Mouse (Mus musculus) layer of hippocampus, adult 6 months (tissue): ENCODE measurements around the gene Epx. TPM values are rescaled to one million over a fixed set of nuclear protein-coding genes. Genes with fewer than 3 reads are reported as not detected.

ENCODE experiments used
- long read RNA-seq, 2 experiments: library from polyadenylated mRNA; unstranded; transcript quantifications; one replicate each; pipeline ENCODE4 v2.0.0; 2019 to 2020
- polyA plus RNA-seq: library from polyadenylated mRNA; unstranded; fragments of <200 nt; fragmentation: Nextera tagmentation; gene quantifications from 2 replicates; pipeline ENCODE4 v1.2.3, GENCODE M21; 2021

Epx gene
- 0.21 and 0.39 TPM in 2 replicates for polyA plus RNA-seq
- long read RNA-seq, experiment 1, partial matches to known transcripts, result 0 of 1 reads
- long read RNA-seq, experiment 1, other reads (novel, unspliced or antisense), result 1 of 1 reads
- long read RNA-seq, experiment 2, partial matches to known transcripts, result 0 of 4 reads
- long read RNA-seq, experiment 2, other reads (novel, unspliced or antisense), result 4 of 4 reads

GRCm38 (mm10) chr11:87875436-87875835 lies at the start of gene Epx:
Gene Epx, minus strand, starts transcription at chr11:87875536.

GRCm38 (mm10) chr11:87920966-87921365 lies 45.6 kb upstream of the Epx start, which contains the start of gene Olfr464:
Gene Olfr464, minus strand, starts transcription at chr11:87920967.

GRCm38 (mm10) chr11:87897287-87897686 lies 22.0 kb upstream of the Epx start, which contains the start of gene Olfr463:
Gene Olfr463, minus strand, starts transcription at chr11:87897387.

GRCm38 (mm10) chr11:87892168-87892567 lies 16.8 kb upstream of the Epx start, which contains the start of gene Olfr462:
Gene Olfr462, minus strand, starts transcription at chr11:87892268.

GRCm38 (mm10) chr11:87852690-87853596 lies 22.4 kb downstream of the Epx start, which contains the start of gene Mks1:
Gene Mks1, plus strand, starts transcription at chr11:87853215.

GRCm38 (mm10) chr11:87828239-87828900 lies 47.0 kb downstream of the Epx start, which contains the start of gene Lpo:
Gene Lpo, minus strand, starts transcription at chr11:87828289.

Other genes starting within 250 kb of the Epx start
- 0.70 and 1.2 TPM in 2 replicates for gene Rnf43, start 212.8 kb downstream of the Epx start, polyA plus RNA-seq
- 231 and 250 TPM in 2 replicates for gene Supt4a, start 138.0 kb downstream of the Epx start, polyA plus RNA-seq
- 5.9 and 6.1 TPM in 2 replicates for gene Tspoap1, start 115.0 kb downstream of the Epx start, polyA plus RNA-seq
- gene Mpo, start 82.0 kb downstream of the Epx start, polyA plus RNA-seq, result 0.18 and 0.24 TPM in 2 replicates
- gene Lpo, start 47.2 kb downstream of the Epx start, polyA plus RNA-seq, result 0.59 and 0.65 TPM in 2 replicates
- gene Mks1, start 22.3 kb downstream of the Epx start, polyA plus RNA-seq, result 2.6 and 2.7 TPM in 2 replicates
- not detected in 2 replicates for gene Olfr462, start 16.7 kb upstream of the Epx start, polyA plus RNA-seq
- gene Olfr463, start 21.9 kb upstream of the Epx start, polyA plus RNA-seq, result not detected in 2 replicates
- 0.14 TPM in 1 of 2 replicates, not detected in the other for gene Olfr464, start 45.4 kb upstream of the Epx start, polyA plus RNA-seq
- gene Dynll2, start 112.0 kb upstream of the Epx start, polyA plus RNA-seq, result 20.3 and 22.7 TPM in 2 replicates
- 11.2 and 13.7 TPM in 2 replicates for gene Srsf1, start 171.8 kb upstream of the Epx start, polyA plus RNA-seq
- 10.3 and 11.3 TPM in 2 replicates for gene Vezf1, start 192.7 kb upstream of the Epx start, polyA plus RNA-seq
- 4.2 TPM in 2 replicates for gene Cuedc1, start 222.5 kb upstream of the Epx start, polyA plus RNA-seq